Mouse (Mus musculus): ENCODE results near the gene Lhfpl2. TPM values are rescaled to one million over a fixed set of nuclear protein-coding genes. Genes with fewer than 3 reads are reported as not detected.

The Lhfpl2 gene
- total and polyA plus RNA-seq, 3 experiments, result not detected

DNA sequence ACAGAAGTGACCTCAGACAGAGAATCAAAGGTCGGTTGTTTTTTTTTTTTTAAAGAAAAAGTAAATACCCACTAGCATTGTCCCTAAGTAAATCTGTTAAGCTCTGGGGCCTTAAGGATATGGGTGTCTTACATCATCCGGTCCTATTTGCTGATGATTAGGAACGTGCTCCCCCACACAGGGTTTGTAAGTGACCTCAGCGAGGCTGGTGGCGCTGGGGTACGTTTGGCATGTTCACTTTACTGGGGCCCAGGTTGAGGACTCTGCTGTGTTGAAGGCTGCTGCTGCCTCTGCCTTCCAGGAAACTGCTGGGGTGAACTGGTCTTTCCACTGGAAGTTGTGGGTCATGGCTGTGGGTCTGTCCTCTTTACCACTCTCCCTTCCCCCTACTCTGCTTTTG lies 106.9 kb downstream of the Lhfpl2 start:
- no peaks in the 10 kb centered on the region for H3K27me3 ChIP-seq (replicated peaks)
- H3K79me2 ChIP-seq (replicated peaks; ENCODE audit: control insufficient read depth, extremely low read depth, insufficient read depth, poor library complexity, severe bottlenecking), result no peaks in the 10 kb centered on the region
- H3K4me3 ChIP-seq (replicated peaks in 1 of 3; ENCODE audit: low read depth in 2 of 3, low read length in 2 of 3, poor library complexity in 1 of 3), result no peak overlapping the region
- in situ Hi-C loops (cut with MboI; ENCODE audit: low pct_ligation_motif_present, low pct_unique_long_range_greater_than_20kb, low sequenced_read_pairs) (loop anchor here (10.0 kb wide), 1 partner anchor 120 kb away; no protein-coding TSS in a partner anchor), dilution Hi-C loops (cut with MboI; ENCODE audit: extremely low pct_ligation_motif_present, extremely low pct_unique_long_range_greater_than_20kb, low sequenced_read_pairs) (no loop called here)
- H3K4me2 ChIP-seq (ENCODE audit: insufficient read depth, low read depth, poor library complexity, severe bottlenecking), result no peak overlapping the region
- no peak for DNase-seq (ENCODE audit: extremely low read depth)
- H3K4me1 ChIP-seq (ENCODE audit: control insufficient read depth in 1 of 2, insufficient read depth in 2 of 2), result peaks cover 0 to 4% of the 10 kb centered on the region in 2 experiments; a peak in 1 of 4 replicates
- no peaks in the 10 kb centered on the region for H3K9me3 ChIP-seq (replicated peaks; ENCODE audit: low read length)
- H3K36me3 ChIP-seq (replicated peaks in 1 of 2; ENCODE audit: control insufficient read depth in 1 of 2, insufficient read depth in 1 of 2, low read length in 1 of 2), result no peaks in the 10 kb centered on the region
- TF ChIP-seq NRF1 (IDR thresholded peaks at IDR 0.05; ENCODE audit: low read depth, low read length) (no peak), MAX (IDR thresholded peaks at IDR 0.05; ENCODE audit: low read length) (no peak), CHD1 (IDR thresholded peaks at IDR 0.05; ENCODE audit: low read depth, low read length) (no peak), CHD2 (IDR thresholded peaks at IDR 0.05; ENCODE audit: low read length) (no peak), ZMIZ1 (IDR thresholded peaks at IDR 0.05; ENCODE audit: low read depth, low read length) (no peak), USF1 (IDR thresholded peaks at IDR 0.05; ENCODE audit: low read depth, low read length) (no peak), USF2 (conservative IDR thresholded peaks at IDR 0.05; ENCODE audit: low read depth, low read length) (no peak), TBP (conservative IDR thresholded peaks at IDR 0.05; ENCODE audit: low read depth, low read length) (no peak), SIN3A (IDR thresholded peaks at IDR 0.05; ENCODE audit: low read length) (no peak), RCOR1 (conservative IDR thresholded peaks at IDR 0.05; ENCODE audit: low read depth, low read length) (no peak), MYC (IDR thresholded peaks at IDR 0.05; ENCODE audit: low read depth, low read length) (no peak), ZNF384 (IDR thresholded peaks at IDR 0.05; ENCODE audit: low read depth, low read length) (no peak), E2F4 (IDR thresholded peaks at IDR 0.05; ENCODE audit: insufficient replicate concordance, low read depth, low read length) (no peak), MAZ (IDR thresholded peaks at IDR 0.05; ENCODE audit: low read depth, low read length) (no peak)
- H3K9ac ChIP-seq (ENCODE audit: insufficient read depth, low read depth), result no peak overlapping the region
- no peak overlapping the region for H3K27ac ChIP-seq (ENCODE audit: insufficient read depth, low read depth)

DNA sequence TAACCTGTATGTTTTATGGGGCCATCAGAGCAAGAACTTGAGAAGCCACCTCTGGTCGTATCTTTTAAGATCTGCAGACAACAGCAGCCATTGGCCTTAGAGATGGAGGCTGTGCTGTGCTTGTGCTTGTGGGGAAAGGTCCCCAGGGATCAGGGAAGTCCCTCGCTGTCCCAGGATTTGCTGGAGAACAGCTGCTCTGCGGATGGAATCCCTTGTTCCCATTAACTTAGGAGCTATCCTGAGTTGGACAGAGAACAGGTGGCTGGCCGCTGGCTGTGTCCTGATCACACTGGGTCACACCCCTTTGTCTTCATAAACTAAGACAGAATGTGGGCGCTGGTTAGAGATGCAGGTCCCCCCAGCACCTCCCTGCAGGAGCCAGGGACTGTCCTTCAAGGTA lies 110.7 kb downstream of the Lhfpl2 start:
- no peak overlapping the region for H3K4me2 ChIP-seq (ENCODE audit: insufficient read depth, low read depth, poor library complexity, severe bottlenecking)
- no peak overlapping the region for H3K9ac ChIP-seq (ENCODE audit: insufficient read depth, low read depth)
- no peak overlapping the region for H3K27ac ChIP-seq (ENCODE audit: insufficient read depth, low read depth)
- no peaks in the 10 kb centered on the region for H3K9me3 ChIP-seq (replicated peaks; ENCODE audit: low read length)
- H3K79me2 ChIP-seq (replicated peaks; ENCODE audit: control insufficient read depth, extremely low read depth, insufficient read depth, poor library complexity, severe bottlenecking), result no peaks in the 10 kb centered on the region
- TF ChIP-seq BHLHE40 (IDR thresholded peaks at IDR 0.05; ENCODE audit: low read depth, low read length) (no peak), MAX (IDR thresholded peaks at IDR 0.05; ENCODE audit: low read length) (no peak), POLR2A (IDR thresholded peaks at IDR 0.05; ENCODE audit: low read depth, low read length) (no peak), CTCF (conservative IDR thresholded peaks at IDR 0.05 in 1 of 2, IDR thresholded peaks at IDR 0.05 in 1 of 2; ENCODE audit: low read depth in 2 of 2, low read length in 2 of 2) (no peak)
- dilution Hi-C loops (cut with MboI; ENCODE audit: extremely low pct_ligation_motif_present, extremely low pct_unique_long_range_greater_than_20kb, low sequenced_read_pairs) (no loop called here), in situ Hi-C loops (cut with MboI; ENCODE audit: low pct_ligation_motif_present, low pct_unique_long_range_greater_than_20kb, low sequenced_read_pairs) (loop anchor here (10.0 kb wide), 1 partner anchor 124 kb away; no protein-coding TSS in a partner anchor)
- H3K36me3 ChIP-seq (replicated peaks in 1 of 2; ENCODE audit: control insufficient read depth in 1 of 2, insufficient read depth in 1 of 2, low read length in 1 of 2), result no peaks in the 10 kb centered on the region
- peaks cover 0 to 4% of the 10 kb centered on the region in 2 experiments; a peak in 1 of 4 replicates for H3K4me1 ChIP-seq (ENCODE audit: control insufficient read depth in 1 of 2, insufficient read depth in 2 of 2)
- H3K4me3 ChIP-seq (replicated peaks in 1 of 3; ENCODE audit: low read depth in 2 of 3, low read length in 2 of 3, poor library complexity in 1 of 3), result no peak overlapping the region
- no peaks in the 10 kb centered on the region for H3K27me3 ChIP-seq (replicated peaks)
- DNase-seq (ENCODE audit: extremely low read depth), result no peak
